Mouse (Mus musculus): Measurements from ENCODE around the gene Pth2. TPM values are rescaled to one million over a fixed set of nuclear protein-coding genes. Genes with fewer than 3 reads are reported as not detected.

Gene Pth2
- total and polyA plus RNA-seq, 2 experiments from 2014 or later = not detected

- H3K9ac ChIP-seq (replicated peaks; ENCODE audit: low read depth, low read length) = no peak overlapping the region
- peaks cover 63% of the 10 kb centered on the region for H3K36me3 ChIP-seq (replicated peaks; ENCODE audit: control insufficient read depth, insufficient read depth, low read length)
- no peak overlapping the region for H3K27ac ChIP-seq (ENCODE audit: low read depth)
- DNase-seq (ENCODE audit: low spot score) (no peak), ATAC-seq (ENCODE audit: insufficient read depth, low read depth) (no peak)
- no peak overlapping the region for H3K4me2 ChIP-seq (ENCODE audit: low read depth, low read length)
- WGBS = 83% methylated on average over 2 of the region's 2 CpGs
- no peaks in the 10 kb centered on the region for H3K4me1 ChIP-seq (ENCODE audit: control insufficient read depth, insufficient read depth)
- no peaks in the 10 kb centered on the region for H3K27me3 ChIP-seq (ENCODE audit: control insufficient read depth, insufficient read depth, low read length)
- no peaks in the 10 kb centered on the region for H3K9me3 ChIP-seq (replicated peaks; ENCODE audit: control insufficient read depth, low read length)
- H3K4me3 ChIP-seq (ENCODE audit: low read depth, low read length) = no peak overlapping the region
- TF ChIP-seq CTCF (IDR thresholded peaks at IDR 0.05; ENCODE audit: low read depth) (no peak), EP300 (IDR thresholded peaks at IDR 0.05; ENCODE audit: low read depth) (no peak)
Observed at GRCm38 (mm10) chr7:45221680-45222079, 40.9 kb downstream of the Pth2 start.

DNA sequence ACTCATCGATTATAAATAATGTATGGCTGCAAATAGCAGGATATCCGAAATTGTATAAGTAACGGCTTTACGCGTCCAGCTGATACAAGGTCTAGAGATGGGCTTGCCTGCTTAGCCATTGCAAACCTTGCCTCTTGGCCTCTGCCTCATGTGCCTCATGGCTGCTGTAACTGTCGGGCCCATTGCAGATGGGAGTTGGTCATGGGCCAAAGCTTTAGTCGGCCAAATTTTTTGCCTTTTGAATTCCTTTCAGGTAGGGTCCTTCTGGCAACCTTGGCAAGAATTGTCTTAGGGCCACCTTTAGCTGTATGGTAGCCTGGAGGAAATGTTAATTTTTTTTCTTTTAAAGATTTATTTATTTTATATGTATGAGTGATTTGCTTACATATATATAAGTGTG lies 44.0 kb downstream of the Pth2 start:
- Histone ChIP-seq H3K4me3 (ENCODE audit: low read depth, low read length) (no peak overlapping the region), H3K4me2 (ENCODE audit: low read depth, low read length) (no peak overlapping the region), H3K27ac (ENCODE audit: low read depth) (no peak overlapping the region), H3K4me1 (ENCODE audit: control insufficient read depth, insufficient read depth) (no peaks in the 10 kb centered on the region), H3K9me3 (replicated peaks; ENCODE audit: control insufficient read depth, low read length) (no peaks in the 10 kb centered on the region), H3K36me3 (replicated peaks; ENCODE audit: control insufficient read depth, insufficient read depth, low read length) (peaks cover 79% of the 10 kb centered on the region), H3K27me3 (ENCODE audit: control insufficient read depth, insufficient read depth, low read length) (no peaks in the 10 kb centered on the region), H3K9ac (replicated peaks; ENCODE audit: low read depth, low read length) (no peak overlapping the region)
- peak; percentile 3 for DNase-seq (ENCODE audit: low spot score)
- 90% methylated on average over 7 of the region's 7 CpGs for WGBS
- no peak for ATAC-seq (ENCODE audit: insufficient read depth, low read depth)
- TF ChIP-seq CTCF (IDR thresholded peaks at IDR 0.05; ENCODE audit: low read depth) (no peak), EP300 (IDR thresholded peaks at IDR 0.05; ENCODE audit: low read depth) (no peak)

- peaks cover 76% of the 10 kb centered on the region for H3K36me3 ChIP-seq (replicated peaks; ENCODE audit: control insufficient read depth, insufficient read depth, low read length)
- no peak for ATAC-seq (ENCODE audit: insufficient read depth, low read depth)
Observed at GRCm38 (mm10) chr7:45226421-45226820, 45.6 kb downstream of the Pth2 start.

GRCm38 (mm10) chr7:45228548-45228947 lies 47.8 kb downstream of the Pth2 start:
- no peak for TF ChIP-seq EP300 (IDR thresholded peaks at IDR 0.05; ENCODE audit: low read depth)
- TF ChIP-seq CTCF (IDR thresholded peaks at IDR 0.05; ENCODE audit: low read depth) = no peak
- Histone ChIP-seq H3K27me3 (ENCODE audit: control insufficient read depth, insufficient read depth, low read length) (no peaks in the 10 kb centered on the region), H3K36me3 (replicated peaks; ENCODE audit: control insufficient read depth, insufficient read depth, low read length) (peaks cover 81% of the 10 kb centered on the region), H3K4me1 (ENCODE audit: control insufficient read depth, insufficient read depth) (peaks cover under 1% of the 10 kb centered on the region; the same call in 1 of the 2 replicates), H3K4me3 (ENCODE audit: low read depth, low read length) (no peak overlapping the region), H3K9me3 (replicated peaks; ENCODE audit: control insufficient read depth, low read length) (no peaks in the 10 kb centered on the region), H3K9ac (replicated peaks; ENCODE audit: low read depth, low read length) (no peak overlapping the region), H3K4me2 (ENCODE audit: low read depth, low read length) (no peak overlapping the region), H3K27ac (ENCODE audit: low read depth) (no peak overlapping the region)
- DNase-seq (ENCODE audit: low spot score) (no peak), ATAC-seq (ENCODE audit: insufficient read depth, low read depth) (no peak)
- WGBS = 91% methylated on average over 18 of the region's 18 CpGs

More at GRCm38 (mm10) chr7:45226421-45226820, 45.6 kb downstream of the Pth2 start:
- Histone ChIP-seq H3K9ac (replicated peaks; ENCODE audit: low read depth, low read length) (no peak overlapping the region), H3K4me3 (ENCODE audit: low read depth, low read length) (no peak overlapping the region), H3K27me3 (ENCODE audit: control insufficient read depth, insufficient read depth, low read length) (no peaks in the 10 kb centered on the region), H3K27ac (ENCODE audit: low read depth) (no peak overlapping the region), H3K4me2 (ENCODE audit: low read depth, low read length) (no peak overlapping the region), H3K4me1 (ENCODE audit: control insufficient read depth, insufficient read depth) (no peaks in the 10 kb centered on the region), H3K9me3 (replicated peaks; ENCODE audit: control insufficient read depth, low read length) (no peaks in the 10 kb centered on the region)
- no peak for TF ChIP-seq EP300 (IDR thresholded peaks at IDR 0.05; ENCODE audit: low read depth)
- no peak for TF ChIP-seq CTCF (IDR thresholded peaks at IDR 0.05; ENCODE audit: low read depth)
- WGBS = 97% methylated on average over 5 of the region's 5 CpGs
- DNase-seq (ENCODE audit: low spot score) = no peak

- TF ChIP-seq CTCF (IDR thresholded peaks at IDR 0.05; ENCODE audit: low read depth) (no peak), EP300 (IDR thresholded peaks at IDR 0.05; ENCODE audit: low read depth) (no peak)
- Histone ChIP-seq H3K9ac (replicated peaks; ENCODE audit: low read depth, low read length) (no peak overlapping the region), H3K4me1 (ENCODE audit: control insufficient read depth, insufficient read depth) (peaks cover 6% of the 10 kb centered on the region), H3K9me3 (replicated peaks; ENCODE audit: control insufficient read depth, low read length) (no peaks in the 10 kb centered on the region), H3K4me3 (ENCODE audit: low read depth, low read length) (no peak overlapping the region), H3K36me3 (replicated peaks; ENCODE audit: control insufficient read depth, insufficient read depth, low read length) (peaks cover 77% of the 10 kb centered on the region), H3K4me2 (ENCODE audit: low read depth, low read length) (no peak overlapping the region), H3K27me3 (ENCODE audit: control insufficient read depth, insufficient read depth, low read length) (no peaks in the 10 kb centered on the region), H3K27ac (ENCODE audit: low read depth) (no peak overlapping the region)
- 86% methylated on average over 8 of the region's 8 CpGs for WGBS
- DNase-seq (ENCODE audit: low spot score) = no peak
- no peak for ATAC-seq (ENCODE audit: insufficient read depth, low read depth)
Observed at GRCm38 (mm10) chr7:45229046-45229445, 48.3 kb downstream of the Pth2 start.

DNA sequence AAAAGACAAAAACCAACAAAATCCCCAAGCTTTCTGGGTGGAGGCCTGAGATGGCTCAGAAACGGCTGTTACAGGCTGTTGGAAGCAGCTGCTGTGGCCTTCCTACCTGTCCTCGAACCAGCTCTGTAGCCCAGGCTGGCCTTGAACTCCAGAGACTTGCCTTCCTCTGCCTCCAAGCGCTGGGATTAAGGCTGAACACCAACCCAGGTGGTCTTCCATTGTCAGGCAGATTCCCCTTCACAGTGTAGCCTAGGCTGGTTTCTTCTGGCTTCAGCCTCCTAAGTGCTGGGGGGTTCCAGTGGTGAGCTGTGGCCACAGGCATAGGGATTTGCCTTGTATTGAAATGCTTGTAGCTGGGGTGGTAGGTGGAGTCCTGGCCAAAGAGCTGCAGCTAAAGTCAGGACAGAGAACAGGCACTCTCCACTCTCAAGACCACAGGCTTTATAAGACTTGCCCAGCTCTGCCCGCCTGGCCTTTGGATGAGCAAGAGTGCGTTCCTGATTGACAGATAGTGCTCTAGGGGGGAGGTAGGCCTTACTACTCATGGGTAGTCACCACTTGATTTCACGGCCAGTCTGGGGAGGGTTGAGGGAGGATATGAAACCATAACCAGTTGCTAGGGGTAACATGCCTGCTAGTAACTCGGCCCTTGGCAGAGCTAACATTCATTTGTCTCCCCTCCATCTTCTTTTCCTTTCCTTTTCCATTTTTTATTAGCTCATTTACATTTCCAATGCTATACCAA lies 48.8 kb downstream of the Pth2 start:
- H3K4me2 ChIP-seq (ENCODE audit: low read depth, low read length) = no peak overlapping the region
- 95% methylated on average over 7 of the region's 7 CpGs for WGBS
- TF ChIP-seq CTCF (IDR thresholded peaks at IDR 0.05; ENCODE audit: low read depth) = no peak
- TF ChIP-seq EP300 (IDR thresholded peaks at IDR 0.05; ENCODE audit: low read depth) = no peak
- DNase-seq (ENCODE audit: low spot score) (no peak), ATAC-seq (ENCODE audit: insufficient read depth, low read depth) (no peak)
- H3K27me3 ChIP-seq (ENCODE audit: control insufficient read depth, insufficient read depth, low read length) = no peaks in the 10 kb centered on the region
- H3K27ac ChIP-seq (ENCODE audit: low read depth) = no peak overlapping the region
- H3K4me1 ChIP-seq (ENCODE audit: control insufficient read depth, insufficient read depth) = peaks cover 12% of the 10 kb centered on the region
- H3K36me3 ChIP-seq (replicated peaks; ENCODE audit: control insufficient read depth, insufficient read depth, low read length) = peaks cover 75% of the 10 kb centered on the region
- no peak overlapping the region for H3K4me3 ChIP-seq (ENCODE audit: low read depth, low read length)
- no peaks in the 10 kb centered on the region for H3K9me3 ChIP-seq (replicated peaks; ENCODE audit: control insufficient read depth, low read length)
- no peak overlapping the region for H3K9ac ChIP-seq (replicated peaks; ENCODE audit: low read depth, low read length)

Measured in heart, postnatal 0 days (tissue).